Mouse (Mus musculus) right cerebral cortex, postnatal 14 days (tissue): Measurements from ENCODE around the gene Oas1e.

Source experiments
- DNase-seq: peaks from one replicate; pipeline ENCODE4 v3.0.0; 2022

The Oas1e gene

GRCm38 (mm10) chr5:120775287-120775985 lies 19.9 kb downstream of the Oas1e start:
- DNase-seq = no peak

GRCm38 (mm10) chr5:120769396-120769795 lies 25.9 kb downstream of the Oas1e start:
- no peak for DNase-seq

- no peak for DNase-seq
Observed at GRCm38 (mm10) chr5:120765010-120765409, 30.3 kb downstream of the Oas1e start.

- DNase-seq = no peak
Observed at GRCm38 (mm10) chr5:120761901-120762300, 33.4 kb downstream of the Oas1e start.

- no peak for DNase-seq
Observed at GRCm38 (mm10) chr5:120754215-120754614, 41.1 kb downstream of the Oas1e start.

GRCm38 (mm10) chr5:120752786-120753185 lies 42.5 kb downstream of the Oas1e start:
- DNase-seq = no peak

GRCm38 (mm10) chr5:120751206-120751605 lies 44.1 kb downstream of the Oas1e start:
- DNase-seq = no peak

- DNase-seq = no peak
Observed at GRCm38 (mm10) chr5:120749688-120750087, 45.6 kb downstream of the Oas1e start, which contains the start of gene Oas2. TSS of gene Oas2 (minus strand) at chr5:120749853.

- peak; percentile 35 for DNase-seq
Observed at GRCm38 (mm10) chr5:120746451-120746850, 48.9 kb downstream of the Oas1e start.

- DNase-seq = no peak
Observed at GRCm38 (mm10) chr5:120742125-120742524, 53.2 kb downstream of the Oas1e start.
